Mouse (Mus musculus): ENCODE results near the gene Trem1. TPM values are rescaled to one million over a fixed set of nuclear protein-coding genes. Genes with fewer than 3 reads are reported as not detected.

The Trem1 gene
- polyA plus RNA-seq (2016; fragmentation: Nextera tagmentation; extraction: Ambion mirVana), result 0.06 TPM in 1 of 2 replicates, not detected in the other

GRCm38 (mm10) chr17:48232518-48232917, at the start of gene Trem1:
Trem1 (plus strand) TSS chr17:48232768.
- Histone ChIP-seq H3K27me3 (ENCODE audit: insufficient read depth, poor library complexity, severe bottlenecking) (no peaks in the 10 kb centered on the region), H3K36me3 (no peaks in the 10 kb centered on the region), H3K4me1 (replicated peaks) (no peaks in the 10 kb centered on the region), H3K9me3 (no peaks in the 10 kb centered on the region), H3K27ac (no peak within 1 kb of the TSS), H3K4me3 (no peak within 1 kb of the TSS)
- 79% methylated on average over 6 of the region's 6 CpGs for WGBS
- no peak for DNase-seq (ENCODE audit: low spot score)

GRCm38 (mm10) chr17:48185252-48185651, 47.3 kb upstream of the Trem1 start:
- Histone ChIP-seq H3K4me1 (replicated peaks) (no peaks in the 10 kb centered on the region), H3K9me3 (no peaks in the 10 kb centered on the region), H3K36me3 (no peaks in the 10 kb centered on the region), H3K27me3 (ENCODE audit: insufficient read depth, poor library complexity, severe bottlenecking) (no peaks in the 10 kb centered on the region), H3K27ac (no peak overlapping the region), H3K4me3 (no peak overlapping the region)
- 83% methylated on average over 5 of the region's 5 CpGs for WGBS
- no peak for DNase-seq (ENCODE audit: low spot score)

- H3K4me3 ChIP-seq, result no peak overlapping the region
- no peaks in the 10 kb centered on the region for H3K27me3 ChIP-seq (ENCODE audit: insufficient read depth, poor library complexity, severe bottlenecking)
- 85% methylated on average over 2 of the region's 2 CpGs for WGBS
- H3K27ac ChIP-seq, result no peak overlapping the region
- H3K4me1 ChIP-seq (replicated peaks), result no peaks in the 10 kb centered on the region
- H3K36me3 ChIP-seq, result no peaks in the 10 kb centered on the region
- no peaks in the 10 kb centered on the region for H3K9me3 ChIP-seq
- DNase-seq (ENCODE audit: low spot score), result no peak
Observed at GRCm38 (mm10) chr17:48192366-48192765, 40.2 kb upstream of the Trem1 start.

- 95% methylated on average over 12 of the region's 12 CpGs for whole genome bisulfite sequencing
Observed at GRCm38 (mm10) chr17:48203086-48203485, 29.5 kb upstream of the Trem1 start.

GRCm38 (mm10) chr17:48212596-48212995, 20.0 kb upstream of the Trem1 start:
- H3K27ac ChIP-seq, result no peak overlapping the region
- 94% methylated on average over 12 of the region's 12 CpGs for WGBS

More at GRCm38 (mm10) chr17:48203086-48203485, 29.5 kb upstream of the Trem1 start:
- H3K27ac ChIP-seq, result no peak overlapping the region
- H3K9me3 ChIP-seq, result peaks cover 22% of the 10 kb centered on the region
- DNase-seq (ENCODE audit: low spot score), result no peak
- H3K4me3 ChIP-seq, result no peak overlapping the region
- H3K4me1 ChIP-seq (replicated peaks), result no peaks in the 10 kb centered on the region
- H3K36me3 ChIP-seq, result no peaks in the 10 kb centered on the region
- H3K27me3 ChIP-seq (ENCODE audit: insufficient read depth, poor library complexity, severe bottlenecking), result no peaks in the 10 kb centered on the region

GRCm38 (mm10) chr17:48213511-48213910, 19.1 kb upstream of the Trem1 start:
- WGBS, result 76% methylated on average over 5 of the region's 5 CpGs

More at GRCm38 (mm10) chr17:48212596-48212995, 20.0 kb upstream of the Trem1 start:
- Histone ChIP-seq H3K27me3 (ENCODE audit: insufficient read depth, poor library complexity, severe bottlenecking) (no peaks in the 10 kb centered on the region), H3K4me3 (no peak overlapping the region), H3K36me3 (no peaks in the 10 kb centered on the region), H3K4me1 (replicated peaks) (no peaks in the 10 kb centered on the region), H3K9me3 (0 out of 2 replicates have a peak, but pooled peaks cover 3% of the 10 kb centered on the region)
- no peak for DNase-seq (ENCODE audit: low spot score)

GRCm38 (mm10) chr17:48215429-48215828, 17.1 kb upstream of the Trem1 start:
- no peak overlapping the region for H3K27ac ChIP-seq
- DNase-seq (ENCODE audit: low spot score), result no peak
- no peaks in the 10 kb centered on the region for H3K36me3 ChIP-seq
- no peaks in the 10 kb centered on the region for H3K4me1 ChIP-seq (replicated peaks)
- H3K9me3 ChIP-seq, result peaks cover 6% of the 10 kb centered on the region; the same call in 1 of the 2 replicates
- no peaks in the 10 kb centered on the region for H3K27me3 ChIP-seq (ENCODE audit: insufficient read depth, poor library complexity, severe bottlenecking)
- no peak overlapping the region for H3K4me3 ChIP-seq
- WGBS, result 91% methylated on average over 1 of the region's 1 CpGs

More at GRCm38 (mm10) chr17:48213511-48213910, 19.1 kb upstream of the Trem1 start:
- Histone ChIP-seq H3K9me3 (peaks cover 6% of the 10 kb centered on the region; the same call in 1 of the 2 replicates), H3K27me3 (ENCODE audit: insufficient read depth, poor library complexity, severe bottlenecking) (no peaks in the 10 kb centered on the region), H3K4me1 (replicated peaks) (no peaks in the 10 kb centered on the region), H3K4me3 (no peak overlapping the region), H3K36me3 (no peaks in the 10 kb centered on the region), H3K27ac (no peak overlapping the region)
- no peak for DNase-seq (ENCODE audit: low spot score)

- no peak for DNase-seq (ENCODE audit: low spot score)
- Histone ChIP-seq H3K4me3 (no peak overlapping the region), H3K27me3 (ENCODE audit: insufficient read depth, poor library complexity, severe bottlenecking) (no peaks in the 10 kb centered on the region), H3K4me1 (replicated peaks) (no peaks in the 10 kb centered on the region), H3K27ac (no peak overlapping the region), H3K36me3 (no peaks in the 10 kb centered on the region), H3K9me3 (no peaks in the 10 kb centered on the region)
- 88% methylated on average over 7 of the region's 7 CpGs for WGBS
Observed at GRCm38 (mm10) chr17:48230680-48231079, 1.9 kb upstream of the Trem1 start.

- no peaks in the 10 kb centered on the region for H3K27me3 ChIP-seq (ENCODE audit: insufficient read depth, poor library complexity, severe bottlenecking)
- 90% methylated on average over 4 of the region's 4 CpGs for WGBS
- H3K9me3 ChIP-seq, result 0 out of 2 replicates have a peak, but pooled peaks cover 4% of the 10 kb centered on the region
- H3K27ac ChIP-seq, result no peak overlapping the region
- H3K36me3 ChIP-seq, result no peaks in the 10 kb centered on the region
- no peak overlapping the region for H3K4me3 ChIP-seq
- DNase-seq (ENCODE audit: low spot score), result no peak
- no peaks in the 10 kb centered on the region for H3K4me1 ChIP-seq (replicated peaks)
Observed at GRCm38 (mm10) chr17:48233789-48234188, 1.2 kb downstream of the Trem1 start.

- no peaks in the 10 kb centered on the region for H3K36me3 ChIP-seq
- 0 out of 2 replicates have a peak, but pooled peaks cover 4% of the 10 kb centered on the region for H3K9me3 ChIP-seq
- WGBS, result 72% methylated on average over 5 of the region's 5 CpGs
- no peak overlapping the region for H3K4me3 ChIP-seq
- no peak for DNase-seq (ENCODE audit: low spot score)
- no peaks in the 10 kb centered on the region for H3K4me1 ChIP-seq (replicated peaks)
- no peaks in the 10 kb centered on the region for H3K27me3 ChIP-seq (ENCODE audit: insufficient read depth, poor library complexity, severe bottlenecking)
- no peak overlapping the region for H3K27ac ChIP-seq
Observed at GRCm38 (mm10) chr17:48234550-48234949, 2.0 kb downstream of the Trem1 start.

- 58% methylated on average over 4 of the region's 4 CpGs for WGBS
- no peaks in the 10 kb centered on the region for H3K36me3 ChIP-seq
- no peak for DNase-seq (ENCODE audit: low spot score)
- H3K4me3 ChIP-seq, result no peak overlapping the region
- H3K27me3 ChIP-seq (ENCODE audit: insufficient read depth, poor library complexity, severe bottlenecking), result no peaks in the 10 kb centered on the region
- no peaks in the 10 kb centered on the region for H3K4me1 ChIP-seq (replicated peaks)
- H3K9me3 ChIP-seq, result 0 out of 2 replicates have a peak, but pooled peaks cover 4% of the 10 kb centered on the region
- H3K27ac ChIP-seq, result no peak overlapping the region
Observed at GRCm38 (mm10) chr17:48235773-48236370, 3.3 kb downstream of the Trem1 start.

- 91% methylated on average over 8 of the region's 8 CpGs for WGBS
- DNase-seq (ENCODE audit: low spot score), result no peak
- no peaks in the 10 kb centered on the region for H3K36me3 ChIP-seq
- H3K4me1 ChIP-seq (replicated peaks), result no peaks in the 10 kb centered on the region
- no peak overlapping the region for H3K4me3 ChIP-seq
- H3K9me3 ChIP-seq, result 0 out of 2 replicates have a peak, but pooled peaks cover 4% of the 10 kb centered on the region
- no peak overlapping the region for H3K27ac ChIP-seq
- no peaks in the 10 kb centered on the region for H3K27me3 ChIP-seq (ENCODE audit: insufficient read depth, poor library complexity, severe bottlenecking)
Observed at GRCm38 (mm10) chr17:48237621-48238020, 5.1 kb downstream of the Trem1 start.

- no peaks in the 10 kb centered on the region for H3K36me3 ChIP-seq
- no peaks in the 10 kb centered on the region for H3K9me3 ChIP-seq
- H3K4me3 ChIP-seq, result no peak within 1 kb of the TSS
- no peaks in the 10 kb centered on the region for H3K4me1 ChIP-seq (replicated peaks)
- H3K27ac ChIP-seq, result no peak within 1 kb of the TSS
- no peak for DNase-seq (ENCODE audit: low spot score)
- H3K27me3 ChIP-seq (ENCODE audit: insufficient read depth, poor library complexity, severe bottlenecking), result no peaks in the 10 kb centered on the region
- WGBS, result 88% methylated on average over 11 of the region's 11 CpGs
Observed at GRCm38 (mm10) chr17:48247221-48247928, 14.8 kb downstream of the Trem1 start, which contains the start of gene Trem3. Trem3 (plus strand) TSS chr17:48247777.

Data from hindbrain, embryonic 10.5 days (tissue).